Mouse (Mus musculus): ENCODE measurements around the gene Inpp4b.

DNA sequence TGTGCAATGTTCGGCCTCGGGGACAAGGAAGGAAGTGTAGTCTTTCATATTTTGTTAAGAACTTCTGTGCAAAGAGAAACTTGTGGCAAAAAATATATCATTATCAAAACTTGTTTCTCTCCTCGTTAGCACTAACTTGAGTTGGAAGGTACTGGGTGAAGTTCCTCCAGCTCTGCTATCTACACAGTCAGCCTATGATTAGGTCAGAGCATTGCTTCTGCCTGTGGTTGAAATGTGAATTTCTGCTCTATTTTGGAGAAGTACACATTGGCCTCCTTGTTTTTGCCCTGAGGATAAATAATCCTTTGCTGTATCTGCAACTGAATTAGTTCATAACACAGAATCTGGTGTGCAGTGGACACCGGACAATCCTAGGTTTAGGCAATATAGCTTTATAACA is 431.7 kb downstream of the Inpp4b start:
- TF ChIP-seq EP300 (optimal IDR thresholded peaks at IDR 0.05) (no peak), CTCF (IDR thresholded peaks at IDR 0.05; ENCODE audit: low read depth) (no peak)

Data from stomach, postnatal 0 days (tissue).